Mouse (Mus musculus) urinary bladder, postnatal 36 days (tissue): ENCODE measurements around the gene Acin1.
"Not testable (repeated sequence)": the region's sequence is repeated elsewhere in the genome, so short reads cannot be mapped to it uniquely, and the experiment has no call there.

Experiments
- DNase-seq, 2 experiments: peaks; one replicate each; pipeline ENCODE4 v3.0.0; 2022; ENCODE audit warnings: low spot score in 2 of 2, mixed read lengths in 1 of 2

Acin1 gene

DNA sequence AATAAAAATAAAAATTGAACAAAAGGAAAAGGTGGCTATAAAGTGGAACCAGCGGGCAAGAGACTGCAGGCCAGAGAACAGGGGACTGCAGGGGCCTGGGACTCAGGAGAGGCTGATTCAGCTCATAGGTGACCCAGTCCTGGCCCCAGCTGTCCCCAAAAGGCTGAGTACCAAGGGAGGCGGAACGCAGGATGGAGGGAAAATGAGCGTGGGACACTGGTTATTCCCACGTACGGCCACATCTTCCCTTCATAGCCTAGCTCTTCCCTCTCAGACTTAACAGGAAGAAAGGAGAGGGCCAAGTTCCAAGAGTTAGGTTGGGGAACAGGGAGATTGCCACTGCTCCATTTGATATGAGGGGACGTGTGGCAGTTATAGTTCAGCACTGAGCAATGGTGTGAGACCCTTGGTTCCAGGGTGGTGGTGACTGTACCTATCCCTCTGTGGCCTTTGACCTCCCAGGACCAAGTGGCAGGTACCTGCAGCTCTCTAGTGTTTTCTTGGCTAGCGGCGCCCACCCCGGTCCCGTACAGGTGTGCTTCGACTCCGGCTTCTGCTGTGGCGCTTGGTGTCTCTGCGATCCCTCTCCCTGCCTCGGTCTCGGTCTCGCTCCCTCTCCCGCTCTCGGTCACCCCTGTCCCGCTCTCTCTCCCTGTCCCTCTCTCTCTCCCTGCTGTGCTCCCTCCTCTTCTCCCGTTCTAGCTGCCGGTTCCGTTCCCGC lies 44.3 kb downstream of the Acin1 start:
- DNase-seq = no peak

DNA sequence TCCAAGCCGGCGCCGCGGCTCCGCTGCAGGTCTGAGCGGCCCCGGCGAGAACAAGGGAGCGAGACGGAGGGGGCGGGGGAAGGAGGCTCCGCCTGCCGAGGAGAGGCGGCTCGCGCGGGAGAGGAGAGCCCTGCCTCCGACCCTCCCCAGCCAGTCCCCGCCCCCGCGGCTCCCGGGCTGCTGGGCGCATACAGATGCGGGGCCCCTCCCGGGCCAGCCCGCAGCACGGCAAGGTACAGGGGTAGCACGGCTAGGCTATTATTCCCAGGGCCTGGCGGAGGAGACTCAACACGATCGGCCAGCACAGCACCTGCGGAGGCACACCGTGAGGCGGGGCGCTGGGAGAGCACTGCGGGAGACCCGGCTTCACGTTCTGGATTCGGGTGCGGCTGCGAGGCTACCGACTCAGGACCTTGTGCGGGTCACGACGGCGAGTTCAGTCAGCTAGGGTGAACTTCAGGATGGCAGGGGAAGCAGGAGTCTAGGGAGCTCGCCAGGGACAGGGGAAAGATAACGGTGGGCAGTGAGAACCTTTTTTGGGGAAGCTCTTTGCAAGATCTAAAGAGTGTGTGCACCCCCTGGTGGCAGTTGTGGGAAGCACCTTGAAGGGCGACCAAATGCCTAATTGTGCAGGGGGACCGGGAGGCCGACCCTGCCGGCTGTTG lies 45.3 kb downstream of the Acin1 start, which contains the start of gene Cdh24:
TSS of gene Cdh24 (minus strand) at position 60 of the 665 bp plus-strand sequence.
- DNase-seq = peak; percentile 85 to 89

DNA sequence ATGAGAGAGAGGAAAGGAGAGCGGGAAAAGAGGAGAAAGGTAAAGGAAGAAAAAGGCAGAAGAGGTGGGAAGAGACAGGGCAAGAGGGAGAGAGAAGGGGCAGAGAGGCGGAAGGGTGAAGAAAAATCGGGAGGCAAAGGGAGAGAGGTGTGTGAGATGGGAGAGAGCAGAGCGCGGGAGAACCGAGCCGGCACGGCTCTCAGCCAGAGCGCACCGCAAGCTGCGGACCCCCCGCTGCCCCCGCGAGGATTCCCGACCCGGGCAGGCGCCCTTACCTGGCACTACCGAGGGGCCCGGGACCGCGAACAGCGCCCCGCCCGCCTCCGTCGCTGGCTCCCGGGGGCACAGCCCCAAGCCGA lies 45.8 kb downstream of the Acin1 start, which contains the start of gene Gm17606:
TSS of gene Gm17606 (plus strand) at position 7 of the 359 bp plus-strand sequence.
- DNase-seq = no peak

DNA sequence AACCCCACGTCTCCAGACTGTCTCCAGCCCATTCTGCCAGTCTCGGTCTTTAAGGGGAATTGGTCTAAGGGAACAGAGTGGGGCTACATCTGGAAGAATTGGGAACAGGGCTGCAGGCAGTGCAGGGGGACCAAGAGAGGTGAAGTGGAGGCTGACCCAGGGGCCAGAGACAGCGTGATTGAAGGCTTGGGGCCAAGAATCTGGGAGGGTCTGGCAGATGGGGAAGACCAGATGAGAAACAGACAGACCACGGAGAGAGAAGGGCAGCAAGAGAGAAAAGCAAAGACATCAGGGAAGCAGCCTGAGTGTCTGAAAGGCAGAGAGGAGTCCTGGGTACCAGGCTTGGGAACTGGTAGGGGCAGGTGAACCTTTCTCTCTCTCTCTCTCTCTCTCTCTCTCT lies 46.6 kb downstream of the Acin1 start:
- DNase-seq = no peak

DNA sequence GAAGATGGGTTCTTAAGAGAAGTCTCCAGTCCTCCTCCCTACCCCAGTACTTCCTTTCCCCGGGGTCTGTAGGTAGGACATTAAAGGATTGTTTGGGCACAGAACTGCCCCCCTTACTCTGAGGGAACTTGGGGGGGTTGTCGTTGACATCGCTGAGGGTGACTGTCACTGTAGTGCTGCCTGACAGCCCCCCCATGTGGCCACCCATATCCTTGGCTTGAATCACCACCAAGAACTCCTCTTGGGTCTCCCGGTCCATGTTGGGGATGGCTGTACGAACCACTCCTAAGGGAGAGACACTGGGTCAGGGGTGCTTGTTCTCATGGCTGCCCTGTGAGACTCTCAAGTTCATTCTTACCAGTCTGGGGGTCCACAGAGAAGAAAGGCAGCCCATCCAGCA lies 48.5 kb downstream of the Acin1 start:
- no peak for DNase-seq

DNA sequence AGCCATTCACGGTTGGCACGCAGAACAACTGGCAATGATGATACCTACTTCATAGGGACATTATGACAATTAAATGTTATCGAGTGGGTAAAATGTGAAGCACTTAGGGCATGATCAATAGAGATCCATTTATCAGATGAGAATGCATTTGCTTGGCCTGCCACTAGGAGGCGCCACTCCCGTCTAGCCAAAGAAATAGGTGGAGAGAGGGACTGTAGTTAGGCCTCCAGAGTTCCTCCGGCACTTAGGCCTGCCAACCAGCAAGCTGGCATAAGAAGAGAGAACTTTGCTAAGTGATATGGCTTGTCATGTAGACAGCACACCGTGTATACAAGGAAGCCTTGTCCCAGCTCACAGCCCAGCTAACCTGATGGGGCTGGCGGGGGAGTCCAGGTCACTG lies 49.8 kb downstream of the Acin1 start:
- DNase-seq = peak in 1 of 2 experiments; percentile 35

DNA sequence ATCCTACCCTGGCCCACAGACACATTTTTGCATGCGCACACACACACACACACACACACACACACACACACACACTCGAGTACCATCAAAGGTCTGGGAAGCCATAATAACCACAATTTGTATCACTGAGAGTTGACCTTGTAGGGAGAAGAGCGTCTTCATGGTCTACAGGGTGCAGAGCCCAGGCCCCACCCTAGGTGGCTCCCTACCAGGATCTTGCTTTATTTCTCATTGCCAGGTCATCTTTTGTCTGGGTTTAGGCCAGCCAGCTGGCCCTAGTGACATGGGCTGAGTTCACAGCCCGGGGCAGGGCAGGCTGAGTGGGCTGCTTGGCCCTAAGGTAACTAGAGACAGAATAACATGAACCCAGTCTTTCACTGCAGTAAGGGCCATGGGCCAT lies 52.5 kb downstream of the Acin1 start:
- no peak for DNase-seq

DNA sequence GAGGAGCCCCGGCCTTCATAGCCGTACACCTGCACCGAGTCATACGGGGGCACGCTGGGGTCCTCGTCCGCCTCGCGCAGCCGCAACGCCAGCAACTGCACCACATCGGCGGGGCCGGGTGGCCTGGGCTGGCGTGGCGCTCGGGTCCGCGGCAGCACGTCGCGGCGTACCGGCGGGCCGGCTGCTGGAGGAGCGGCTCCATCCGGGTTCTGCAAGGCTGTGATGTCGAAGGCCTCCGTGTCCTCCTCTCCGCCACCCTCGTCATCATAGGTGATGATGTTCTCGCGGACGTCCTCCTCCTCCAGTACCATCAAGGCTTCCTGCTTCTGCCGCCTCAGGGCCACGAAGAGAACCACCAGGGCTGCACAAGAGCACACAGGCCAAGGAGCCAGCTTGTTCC lies 54.5 kb downstream of the Acin1 start:
- DNase-seq = no peak

DNA sequence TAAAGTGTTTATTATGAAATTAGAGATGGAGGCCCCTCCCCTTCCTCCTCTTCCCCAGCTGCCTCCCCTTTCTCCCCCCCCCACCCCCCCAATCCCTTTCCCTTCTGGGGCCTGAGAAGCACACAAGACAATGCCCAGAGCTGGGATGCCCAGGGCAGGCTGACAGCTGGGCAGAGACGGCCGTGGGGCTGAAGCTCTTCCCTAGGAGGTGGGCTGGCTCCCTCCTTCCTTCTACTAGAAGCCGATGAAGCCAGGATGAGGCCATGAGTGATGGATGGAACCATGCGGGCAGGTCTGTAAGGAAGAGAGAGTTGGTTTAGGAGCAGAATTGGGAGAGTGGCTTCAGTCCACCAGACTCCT lies 55.5 kb downstream of the Acin1 start:
- no peak for DNase-seq

DNA sequence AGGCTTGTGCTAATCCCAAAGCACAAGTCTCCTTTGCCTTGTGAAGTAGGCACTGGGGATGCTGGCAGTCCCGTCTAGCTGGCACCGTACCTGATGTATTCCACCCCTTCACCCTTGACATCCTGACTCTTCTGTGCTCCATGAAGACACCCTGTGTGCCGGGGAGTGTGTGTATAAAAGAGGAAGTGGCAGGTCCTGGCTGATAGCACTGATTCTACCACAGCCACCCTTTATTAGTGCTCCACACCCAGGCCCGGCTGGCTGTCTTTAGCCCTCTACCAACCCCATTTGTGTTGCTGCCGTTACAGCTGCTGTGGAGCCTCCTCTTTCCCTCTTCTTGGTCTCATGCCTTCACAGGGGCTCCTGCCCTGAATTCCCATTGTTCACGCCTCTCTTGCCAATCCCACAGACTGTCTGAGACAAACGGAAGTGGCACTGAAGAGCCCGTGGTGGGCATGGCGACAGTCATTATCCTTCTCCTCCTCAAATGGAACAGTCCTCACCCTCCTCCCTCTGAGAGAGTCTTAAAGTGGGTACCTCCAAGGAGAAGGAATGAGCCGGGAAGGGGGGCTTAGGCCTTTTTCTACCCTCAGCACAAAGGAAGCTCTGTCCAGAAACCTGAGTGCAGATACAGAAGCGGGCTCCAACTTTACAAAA lies 56.0 kb downstream of the Acin1 start:
- DNase-seq = no peak

DNA sequence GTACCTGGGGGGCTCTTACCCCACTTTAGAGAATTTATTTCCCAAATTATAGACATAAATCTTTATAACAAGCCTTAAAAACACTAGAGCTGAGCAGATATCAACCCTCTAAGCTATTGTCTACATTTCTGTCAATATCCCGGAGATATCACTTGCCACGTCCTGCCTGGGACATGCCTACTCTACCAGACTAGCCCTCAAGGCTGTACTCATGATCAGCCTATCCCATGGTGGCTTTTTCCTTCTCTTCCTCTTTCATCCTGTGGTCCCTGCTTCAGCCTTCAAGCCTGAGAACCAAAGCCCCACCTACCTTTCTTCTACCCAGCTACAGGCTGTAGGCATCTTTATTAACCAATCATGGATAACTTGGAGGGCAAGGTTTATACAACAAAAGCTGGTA lies 56.9 kb downstream of the Acin1 start:
- no peak for DNase-seq

DNA sequence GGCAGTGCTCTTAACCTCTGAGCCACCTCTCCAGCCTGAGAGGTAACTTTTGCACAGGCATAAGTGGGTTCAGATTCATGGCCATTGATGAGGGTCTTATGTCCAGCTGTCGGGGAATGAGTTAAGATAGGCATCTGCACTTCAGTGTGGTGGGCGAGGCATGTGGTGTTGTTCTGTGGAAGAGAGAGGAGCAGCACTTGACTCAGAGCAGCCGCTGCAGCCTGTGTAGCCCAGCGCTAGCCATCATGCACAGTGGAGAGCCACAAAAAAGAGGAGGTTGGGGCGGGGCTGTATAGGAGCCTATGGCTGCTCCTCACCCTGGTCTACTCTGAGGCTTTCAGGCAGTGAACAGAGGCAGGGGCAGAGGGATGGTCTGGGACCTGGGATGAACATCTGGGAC lies 58.6 kb downstream of the Acin1 start:
- DNase-seq = no peak

DNA sequence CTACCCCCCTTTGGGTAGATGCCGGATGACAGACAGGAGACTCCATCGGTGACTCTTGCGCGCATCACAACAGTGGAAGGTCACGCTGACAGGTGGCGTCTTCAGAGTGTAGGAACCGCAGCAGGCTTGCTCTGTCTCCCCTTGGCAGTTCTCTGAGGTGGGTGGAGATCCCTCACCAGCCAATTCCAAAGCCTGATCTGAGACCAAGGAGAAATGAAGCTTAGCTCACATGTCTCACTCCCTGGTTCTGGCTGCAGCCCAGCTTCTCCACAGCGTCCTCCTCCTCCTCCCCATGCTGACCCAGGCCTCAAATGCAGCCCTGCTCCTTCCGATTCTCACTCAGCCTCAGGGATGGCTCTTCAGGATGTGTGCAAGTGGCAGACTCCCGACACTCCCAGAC lies 61.8 kb downstream of the Acin1 start:
- no peak for DNase-seq

DNA sequence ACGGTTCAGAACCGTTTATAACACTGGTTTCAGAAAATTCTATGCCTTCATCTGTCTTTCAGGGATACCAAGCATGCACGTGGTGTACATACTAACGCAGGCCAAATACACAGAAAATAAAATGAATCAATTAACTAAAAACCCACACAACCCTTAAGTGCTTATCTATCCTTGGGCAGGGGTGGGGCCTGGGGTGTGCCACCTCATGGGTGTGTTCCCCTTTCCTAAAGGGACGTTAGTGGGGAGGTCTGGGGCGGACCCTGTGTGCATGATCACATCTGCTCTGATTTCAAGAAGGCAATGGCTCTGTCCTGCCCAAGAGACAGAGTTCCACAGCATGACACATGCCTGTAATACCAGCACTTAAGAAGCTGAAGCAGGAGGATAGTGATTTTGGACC lies 63.4 kb downstream of the Acin1 start:
- DNase-seq = no peak

DNA sequence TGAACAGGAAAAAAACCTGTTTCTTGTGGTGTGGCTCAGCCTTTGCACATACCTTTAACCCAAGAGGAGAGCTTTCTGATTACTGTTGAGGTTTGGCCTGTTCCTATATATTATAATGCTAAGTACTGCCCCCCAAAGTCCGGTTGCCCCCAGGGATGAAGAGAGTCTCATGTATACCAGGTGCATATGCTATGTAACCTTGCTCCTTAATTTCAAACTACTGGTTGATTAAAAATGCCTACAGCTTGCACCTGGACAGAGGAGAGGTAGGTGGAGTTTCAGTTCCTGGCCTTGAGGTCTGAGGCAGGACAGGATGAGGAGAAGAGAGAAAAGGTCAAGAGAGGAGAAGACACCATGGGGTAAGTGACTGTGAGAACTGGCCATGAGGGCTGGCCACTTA lies 65.6 kb downstream of the Acin1 start, which contains the start of gene Psmb11:
TSS of gene Psmb11 (plus strand) at position 301 of the 400 bp plus-strand sequence.
- no peak for DNase-seq

DNA sequence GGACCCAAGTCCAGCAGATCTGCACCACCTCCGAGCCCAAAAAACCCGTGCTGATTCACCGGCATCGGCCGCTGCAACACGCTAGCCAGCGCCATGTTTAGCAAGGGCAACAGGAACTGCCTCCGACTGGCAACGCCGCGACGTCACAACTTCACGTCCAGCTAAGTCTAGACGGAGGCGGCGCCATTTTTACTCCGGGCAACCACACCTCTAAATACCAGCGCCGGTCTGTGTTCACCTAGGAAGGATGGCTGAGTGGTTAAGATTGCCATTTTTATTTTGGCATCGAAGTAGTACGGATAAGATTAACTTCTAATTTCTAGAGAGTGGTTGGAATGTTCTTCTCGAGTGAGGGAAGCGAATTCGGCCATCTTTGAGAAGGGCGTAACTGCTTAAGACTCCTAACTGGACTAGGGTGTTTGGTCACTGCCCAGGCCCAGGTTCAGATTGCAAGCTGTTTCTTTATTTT lies 68.8 kb downstream of the Acin1 start, which contains the start of gene Psmb5:
TSS of gene Psmb5 (minus strand) at position 126 of the 469 bp plus-strand sequence.
- peak; percentile 85 to 86 for DNase-seq

DNA sequence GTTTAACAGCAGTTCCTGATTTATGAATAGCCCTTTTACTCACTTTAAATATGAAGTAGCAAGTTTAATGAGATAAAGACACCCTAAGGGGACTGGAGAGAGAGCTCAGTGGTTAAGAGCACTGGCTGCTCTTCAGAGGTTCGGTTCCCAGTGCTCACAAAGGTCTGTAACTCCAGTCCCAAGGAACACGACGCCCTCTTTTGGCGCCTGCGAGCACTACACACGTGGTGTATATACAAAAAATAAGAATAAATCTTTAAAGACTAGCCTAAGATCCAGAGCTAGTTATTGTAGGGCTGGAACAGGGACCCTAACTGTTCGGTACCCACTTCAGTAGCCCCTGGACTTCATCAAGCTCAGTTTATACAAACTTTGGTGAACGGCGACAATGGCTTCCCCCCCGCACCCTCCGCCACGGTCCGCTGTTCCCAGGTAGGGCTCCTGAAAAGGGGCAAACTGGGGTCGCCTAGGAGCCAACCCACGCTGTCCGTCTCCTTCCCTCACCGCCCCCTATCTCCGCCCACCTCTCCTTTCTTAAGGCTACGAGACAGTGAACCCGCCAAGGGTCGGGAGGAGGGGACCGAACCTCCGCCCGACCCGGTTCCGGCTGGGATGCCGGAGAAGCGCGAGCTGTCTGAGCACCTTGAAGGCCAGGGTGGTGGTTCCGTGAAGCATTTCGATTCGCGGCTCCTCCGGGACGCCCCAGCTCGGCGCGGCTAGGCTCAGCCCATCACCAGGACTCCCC lies 69.4 kb downstream of the Acin1 start:
- DNase-seq = no peak

DNA sequence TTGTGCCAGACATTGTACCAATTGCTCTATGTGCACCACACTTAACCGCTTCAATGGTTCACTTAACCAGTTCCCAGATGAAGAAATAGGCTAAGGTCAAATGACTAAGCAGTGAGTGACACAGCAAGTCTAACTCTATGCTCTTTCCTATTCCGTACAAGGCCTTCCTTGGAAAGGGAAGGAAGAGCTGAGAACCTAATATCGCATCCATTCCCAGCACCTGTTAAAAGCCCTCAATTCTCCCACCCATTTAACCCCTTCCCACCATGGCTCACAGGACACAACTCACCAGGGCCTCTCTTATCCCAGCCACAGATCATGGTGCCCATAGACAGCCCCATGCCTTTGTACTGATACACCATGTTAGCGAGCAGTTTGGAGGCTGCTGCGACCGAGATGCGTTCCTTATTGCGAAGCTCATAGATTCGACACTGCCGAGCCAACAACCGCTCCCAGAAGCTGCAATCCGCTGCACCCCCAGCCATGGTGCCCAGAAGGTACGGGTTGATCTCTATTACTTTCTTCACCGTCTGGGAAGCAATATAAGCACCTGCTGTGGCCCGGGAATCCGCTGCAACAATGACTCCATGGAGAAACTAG lies 70.4 kb downstream of the Acin1 start:
- DNase-seq = no peak

DNA sequence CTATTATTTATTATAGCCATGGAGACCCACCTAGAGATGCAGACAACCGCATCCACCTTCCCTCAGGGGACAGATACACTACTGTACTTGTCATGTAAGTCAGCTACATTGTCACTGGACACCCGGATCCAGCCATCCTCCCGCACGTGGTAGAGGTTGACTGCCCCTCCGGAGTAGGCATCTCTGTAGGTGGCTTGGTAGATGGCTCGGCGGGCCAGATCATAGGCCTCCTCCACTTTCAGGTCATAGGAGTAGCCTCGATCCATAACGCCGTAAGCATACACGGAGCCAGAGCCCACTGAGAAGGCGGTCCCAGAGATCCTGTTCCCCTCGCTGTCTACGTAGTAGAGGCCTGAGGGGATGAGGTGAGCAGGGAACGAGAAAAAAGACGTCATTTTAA lies 72.6 kb downstream of the Acin1 start:
- not testable (repeated sequence) for DNase-seq

DNA sequence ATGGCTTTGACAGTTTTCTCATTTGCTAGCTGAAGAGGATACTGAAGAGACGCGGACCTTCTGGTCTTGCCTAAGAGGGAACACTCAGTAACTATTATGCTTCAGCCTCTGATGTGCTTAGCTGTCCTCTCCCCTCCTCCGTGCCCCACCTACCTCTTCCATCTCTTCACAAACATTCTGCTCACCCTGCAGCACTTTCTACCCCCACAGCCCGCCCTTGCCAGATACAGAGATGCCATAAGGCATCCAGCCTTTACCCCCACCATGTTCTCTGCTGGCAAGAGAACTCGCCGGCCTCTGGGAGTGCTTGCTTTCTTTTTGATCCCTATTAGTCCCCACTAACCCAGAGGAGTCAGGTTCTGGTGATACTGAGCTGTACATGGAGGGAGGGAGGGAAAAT lies 76.1 kb downstream of the Acin1 start:
- no peak for DNase-seq

DNA sequence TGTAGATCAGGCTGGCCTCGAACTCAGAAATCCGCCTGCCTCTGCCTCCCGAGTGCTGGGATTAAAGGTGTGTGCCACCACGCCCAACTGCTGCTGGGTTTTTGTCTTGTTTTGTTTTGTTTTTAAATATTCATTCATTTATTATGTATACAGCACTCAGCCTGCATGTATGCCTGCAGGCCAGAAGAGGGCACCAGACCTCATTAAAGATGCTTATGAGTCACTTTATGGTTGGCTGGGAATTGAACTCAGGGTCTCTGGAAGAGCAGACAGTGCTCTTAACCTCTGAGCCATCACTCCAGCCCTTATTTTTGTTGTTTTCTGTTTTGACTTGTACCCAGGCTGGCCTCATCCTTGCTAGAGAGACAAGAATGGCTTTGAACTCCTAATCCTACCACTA lies 76.8 kb downstream of the Acin1 start:
- DNase-seq = no peak

DNA sequence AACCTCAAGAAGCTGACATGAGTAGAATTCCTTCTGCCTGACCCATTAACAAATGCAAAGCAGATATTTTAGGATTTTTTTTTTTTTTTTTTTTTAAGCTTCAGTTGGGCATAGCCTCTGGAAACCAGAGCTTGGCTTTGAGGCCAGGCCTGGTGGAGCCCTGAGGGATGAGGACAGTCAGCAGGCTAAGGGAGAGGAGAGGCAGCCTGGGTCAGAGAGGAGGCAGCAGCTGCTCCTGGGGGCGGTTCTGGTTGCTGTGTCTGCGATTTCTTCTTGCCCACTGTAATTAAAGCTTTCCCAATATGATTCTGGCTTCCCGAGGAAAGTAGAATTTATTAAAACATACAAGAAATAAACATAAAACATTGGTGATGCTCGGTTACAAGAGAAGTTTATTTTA lies 77.5 kb downstream of the Acin1 start:
- no peak for DNase-seq
